Mouse (Mus musculus) erythroblast, embryonic 14.5 days (primary cell): Measurements from ENCODE around the gene Tbc1d2. TPM values are rescaled to one million over a fixed set of nuclear protein-coding genes. Genes with fewer than 3 reads are reported as not detected.

Source experiments
- H3K27me3 ChIP-seq: 2 replicates; pipeline ENCODE4 v1.6.1; 2012; ENCODE audit warnings: inconsistent platforms; ENCODE audit not compliant: control insufficient read depth
- H3K36me3 ChIP-seq: 2 replicates; pipeline ENCODE4 v1.6.1; 2012; ENCODE audit warnings: mild to moderate bottlenecking, inconsistent platforms; ENCODE audit not compliant: control insufficient read depth
- H3K4me1 ChIP-seq: 2 replicates; pipeline ENCODE4 v1.6.1; 2012; ENCODE audit warnings: inconsistent platforms; ENCODE audit not compliant: control insufficient read depth
- H3K4me3 ChIP-seq: replicated peaks from 2 replicates; pipeline ENCODE3; 2012; ENCODE audit warnings: moderate library complexity, mild to moderate bottlenecking, inconsistent platforms
- H3K9me3 ChIP-seq: 2 replicates; pipeline ENCODE4 v1.6.1; 2012; ENCODE audit warnings: low read length, inconsistent platforms, mixed read lengths; ENCODE audit not compliant: control insufficient read depth
- GATA1 ChIP-seq: IDR thresholded peaks from 2 replicates; pipeline ENCODE4 v1.6.1; 2012; ENCODE audit warnings: low read length, inconsistent platforms, mixed read lengths
- TAL1 ChIP-seq: IDR thresholded peaks from 3 replicates; pipeline ENCODE4 v1.6.1; 2012; ENCODE audit warnings: low read length, inconsistent platforms, mixed read lengths
- polyA plus RNA-seq: library from polyadenylated mRNA; stranded (reverse); fragments of >175 nt; gene quantifications from 2 replicates; pipeline ENCODE4 v1.2.3, GENCODE M21; 2012

Gene Tbc1d2
- polyA plus RNA-seq, 1 experiment = 0.03 TPM

- Histone ChIP-seq H3K27me3 (no peaks in the 10 kb centered on the region), H3K9me3 (no peaks in the 10 kb centered on the region), H3K36me3 (no peaks in the 10 kb centered on the region), H3K4me3 (no peak overlapping the region), H3K4me1 (peaks cover 18% of the 10 kb centered on the region)
- TF ChIP-seq GATA1 (no peak), TAL1 (no peak)
Measured at GRCm38 (mm10) chr4:46632465-46632864, 17.5 kb downstream of the Tbc1d2 start.

- Histone ChIP-seq H3K9me3 (no peaks in the 10 kb centered on the region), H3K27me3 (no peaks in the 10 kb centered on the region), H3K4me3 (no peak overlapping the region), H3K4me1 (peaks cover 12% of the 10 kb centered on the region), H3K36me3 (no peaks in the 10 kb centered on the region)
- TF ChIP-seq GATA1 (no peak), TAL1 (no peak)
Measured at GRCm38 (mm10) chr4:46630390-46630789, 19.6 kb downstream of the Tbc1d2 start.

- H3K4me1 ChIP-seq = peaks cover 8% of the 10 kb centered on the region
- TF ChIP-seq GATA1 (no peak), TAL1 (no peak)
- no peaks in the 10 kb centered on the region for H3K36me3 ChIP-seq
Measured at GRCm38 (mm10) chr4:46628873-46629272, 21.1 kb downstream of the Tbc1d2 start.

GRCm38 (mm10) chr4:46628081-46628480, 21.9 kb downstream of the Tbc1d2 start:
- no peak overlapping the region for H3K4me3 ChIP-seq
- peaks cover 8% of the 10 kb centered on the region for H3K4me1 ChIP-seq
- no peak for TF ChIP-seq TAL1
- no peak for TF ChIP-seq GATA1
- H3K27me3 ChIP-seq = no peaks in the 10 kb centered on the region
- H3K9me3 ChIP-seq = no peaks in the 10 kb centered on the region
- H3K36me3 ChIP-seq = no peaks in the 10 kb centered on the region

More at GRCm38 (mm10) chr4:46628873-46629272, 21.1 kb downstream of the Tbc1d2 start:
- H3K9me3 ChIP-seq = no peaks in the 10 kb centered on the region
- H3K27me3 ChIP-seq = no peaks in the 10 kb centered on the region
- H3K4me3 ChIP-seq = no peak overlapping the region

- Histone ChIP-seq H3K27me3 (no peaks in the 10 kb centered on the region), H3K4me1 (peaks cover 11% of the 10 kb centered on the region), H3K9me3 (no peaks in the 10 kb centered on the region), H3K36me3 (no peaks in the 10 kb centered on the region), H3K4me3 (no peak overlapping the region)
- no peak for TF ChIP-seq TAL1
- no peak for TF ChIP-seq GATA1
Measured at GRCm38 (mm10) chr4:46625101-46625500, 24.9 kb downstream of the Tbc1d2 start.

GRCm38 (mm10) chr4:46623007-46623406, 27.0 kb downstream of the Tbc1d2 start:
- TF ChIP-seq TAL1 = no peak
- TF ChIP-seq GATA1 = no peak
- Histone ChIP-seq H3K27me3 (no peaks in the 10 kb centered on the region), H3K4me1 (peaks cover 14% of the 10 kb centered on the region), H3K4me3 (no peak overlapping the region), H3K9me3 (no peaks in the 10 kb centered on the region), H3K36me3 (no peaks in the 10 kb centered on the region)

- Histone ChIP-seq H3K27me3 (no peaks in the 10 kb centered on the region), H3K4me1 (peaks cover 14% of the 10 kb centered on the region), H3K4me3 (no peak overlapping the region)
Measured at GRCm38 (mm10) chr4:46620946-46621345, 29.1 kb downstream of the Tbc1d2 start.

GRCm38 (mm10) chr4:46620330-46620729, 29.7 kb downstream of the Tbc1d2 start:
- TF ChIP-seq TAL1 (no peak), GATA1 (no peak)
- Histone ChIP-seq H3K4me3 (no peak overlapping the region), H3K27me3 (no peaks in the 10 kb centered on the region), H3K9me3 (no peaks in the 10 kb centered on the region), H3K4me1 (peaks cover 14% of the 10 kb centered on the region), H3K36me3 (no peaks in the 10 kb centered on the region)

More at GRCm38 (mm10) chr4:46620946-46621345, 29.1 kb downstream of the Tbc1d2 start:
- no peaks in the 10 kb centered on the region for H3K9me3 ChIP-seq
- H3K36me3 ChIP-seq = no peaks in the 10 kb centered on the region
- no peak for TF ChIP-seq GATA1
- TF ChIP-seq TAL1 = no peak

- Histone ChIP-seq H3K27me3 (peaks cover 12% of the 10 kb centered on the region), H3K9me3 (no peaks in the 10 kb centered on the region), H3K4me3 (no peak overlapping the region), H3K36me3 (no peaks in the 10 kb centered on the region), H3K4me1 (peaks cover 15% of the 10 kb centered on the region)
- no peak for TF ChIP-seq TAL1
Measured at GRCm38 (mm10) chr4:46618196-46618817, 31.7 kb downstream of the Tbc1d2 start.

- H3K4me1 ChIP-seq = peaks cover 13% of the 10 kb centered on the region
Measured at GRCm38 (mm10) chr4:46617408-46617807, 32.6 kb downstream of the Tbc1d2 start.

More at GRCm38 (mm10) chr4:46617408-46617807, 32.6 kb downstream of the Tbc1d2 start:
- Histone ChIP-seq H3K36me3 (no peaks in the 10 kb centered on the region), H3K4me3 (no peak overlapping the region), H3K9me3 (no peaks in the 10 kb centered on the region), H3K27me3 (peaks cover 13% of the 10 kb centered on the region)
- no peak for TF ChIP-seq GATA1
- no peak for TF ChIP-seq TAL1
